Mouse (Mus musculus) left cerebral cortex, postnatal 4 days (tissue): Measurements from ENCODE around the gene Zgpat. TPM values are rescaled to one million over a fixed set of nuclear protein-coding genes. Genes with fewer than 3 reads are reported as not detected.

Source experiments
- total RNA-seq, 2 experiments: library from RNA; stranded (reverse); gene quantifications; 2 replicates each; pipeline ENCODE4 v1.2.3; 2021

Gene Zgpat
- total RNA-seq, 2 experiments from 2014 or later = 73.9 to 83.5 TPM

Other genes with a start within 250 kb of the Zgpat start
- gene Kcnq2, start 229.6 kb upstream of the Zgpat start, total RNA-seq = 100 to 1,000 TPM; 191 to 195 TPM
- 100 to 1,000 TPM; 399 to 423 TPM for gene Eef1a2, start 207.9 kb upstream of the Zgpat start, total RNA-seq
- gene Ppdpf, start 177.7 kb upstream of the Zgpat start, total RNA-seq = 100 to 1,000 TPM; 132 to 140 TPM
- not detected for gene Ptk6, start 162.1 kb upstream of the Zgpat start, total RNA-seq
- gene Srms, start 151.7 kb upstream of the Zgpat start, total RNA-seq = under 1 TPM in 1 of 2 experiments, not detected in 1; 0.18 TPM
- not detected for gene Fndc11, start 144.9 kb upstream of the Zgpat start, total RNA-seq
- 1 to 10 TPM; 1.4 to 1.5 TPM for gene Helz2, start 122.9 kb upstream of the Zgpat start, total RNA-seq
- gene Gmeb2, start 76.9 kb upstream of the Zgpat start, total RNA-seq = 10 to 100 TPM; 18.8 to 23.2 TPM
- gene Stmn3, start 50.4 kb upstream of the Zgpat start, total RNA-seq = 100 to 1,000 TPM; 885 to 936 TPM
- gene Rtel1, start 45.2 kb upstream of the Zgpat start, total RNA-seq = 10 to 100 TPM; 53.6 to 67.6 TPM
- 10 to 100 TPM; 57.3 to 60.3 TPM for gene Arfrp1, start 476 bp downstream of the Zgpat start, total RNA-seq
- gene Lime1, start 15.2 kb downstream of the Zgpat start, total RNA-seq = 10 to 100 TPM; 40.8 to 44.9 TPM
- gene Zbtb46, start 94.5 kb downstream of the Zgpat start, total RNA-seq = 10 to 100 TPM; 16.6 to 16.8 TPM
- gene Abhd16b, start 128.3 kb downstream of the Zgpat start, total RNA-seq = not detected
- gene Tpd52l2, start 132.2 kb downstream of the Zgpat start, total RNA-seq = 10 to 100 TPM; 69.7 to 73.5 TPM
- gene Dnajc5, start 155.6 kb downstream of the Zgpat start, total RNA-seq = 100 to 1,000 TPM; 288 to 305 TPM
- gene Uckl1, start 220.0 kb downstream of the Zgpat start, total RNA-seq = 10 to 100 TPM; 66.1 to 69.2 TPM
- gene Prpf6, start 226.9 kb downstream of the Zgpat start, total RNA-seq = 10 to 100 TPM; 49.7 to 51.6 TPM
- gene Zfp512b, start 227.9 kb downstream of the Zgpat start, total RNA-seq = 100 to 1,000 TPM; 191 to 197 TPM
- gene Samd10, start 234.3 kb downstream of the Zgpat start, total RNA-seq = 10 to 100 TPM; 43.7 to 48.7 TPM